In genomic region chr6:118977443-118978271, GRCm38 (mm10) we compare ENCODE assay signal across 11 mouse cellular contexts.
DNase-seq lines count a peak whose midpoint lies in the region; ATAC-seq and TF ChIP-seq lines count a peak whose summit lies in the region.
"Had no signal": no experiment of that assay in that cellular context is flagged by ENCODE, and none has a peak within 500 bp of the region (broad histone marks: within the 10 kb centered on the region; RNA-seq: fewer than 3 reads in every experiment).

No protein-coding gene starts in this region.

- ATAC-seq in hindbrain, embryonic 14.5 days (ENCODE audit: low FRiP score) = peak; percentile 86

- H3K4me2 ChIP-seq in hindbrain, embryonic 14.5 days (replicated peaks) = peak overlapping the region; percentile 33

- intact Hi-C loops in heart, adult 2 months (cut with DNase I) = no loop called here

- H3K4me1 ChIP-seq in hindbrain, embryonic 14.5 days (replicated peaks; ENCODE audit: control insufficient read depth, insufficient read depth, low read length) = peaks cover 25% of the 10 kb centered on the region
- H3K4me1 ChIP-seq in limb, embryonic 10.5 days = peaks cover 47% of the 10 kb centered on the region
- peaks cover 6% of the 10 kb centered on the region; the same call in 1 of the 2 replicates for H3K4me1 ChIP-seq in heart, adult 2 months (ENCODE audit: control insufficient read depth, insufficient read depth, low read length)

- no peaks in the 10 kb centered on the region for H3K36me3 ChIP-seq in hindbrain, embryonic 14.5 days (replicated peaks; ENCODE audit: control insufficient read depth, insufficient read depth)
- H3K36me3 ChIP-seq in limb, embryonic 10.5 days = no peaks in the 10 kb centered on the region
- no peaks in the 10 kb centered on the region for H3K36me3 ChIP-seq in heart, adult 2 months (ENCODE audit: control insufficient read depth, insufficient read depth, low read length)

- 12% methylated on average over 10 of the region's 10 CpGs for WGBS in hindbrain, embryonic 14.5 days
- WGBS in limb, embryonic 10.5 days = 64% methylated on average over 10 of the region's 10 CpGs
- 55% methylated on average over 10 of the region's 10 CpGs for WGBS in heart, adult 2 months

- H3K27me3 ChIP-seq in hindbrain, embryonic 14.5 days (ENCODE audit: control insufficient read depth, insufficient read depth, low read length) = no peaks in the 10 kb centered on the region
- no peaks in the 10 kb centered on the region for H3K27me3 ChIP-seq in limb, embryonic 10.5 days (ENCODE audit: low read depth, poor library complexity, severe bottlenecking)
- H3K27me3 ChIP-seq in heart, adult 2 months (ENCODE audit: control insufficient read depth, insufficient read depth, low read length) = no peaks in the 10 kb centered on the region

- H3K9me3 ChIP-seq in hindbrain, embryonic 14.5 days (ENCODE audit: control insufficient read depth, low read length) = no peaks in the 10 kb centered on the region
- no peaks in the 10 kb centered on the region for H3K9me3 ChIP-seq in limb, embryonic 10.5 days (replicated peaks)

- peak; percentile 70 for DNase-seq in right cerebral cortex, adult 18-20 months
- DNase-seq in right cerebral cortex, postnatal 14 days = no peak
- DNase-seq in hindbrain, embryonic 14.5 days (ENCODE audit: low spot score) = peak; percentile 57
- no peak for DNase-seq in limb, embryonic 10.5 days (ENCODE audit: low spot score)
- peak; percentile 89 for DNase-seq in telencephalon, adult 2 months (ENCODE audit: low read depth, low spot score)
- no peak for DNase-seq in kidney, adult 9 months
- DNase-seq in MN1 (ENCODE audit: low spot score) = no peak
- no peak for DNase-seq in heart, adult 2 months
- DNase-seq: gastrocnemius, postnatal 36 days; kidney, postnatal 4 days; thymus, postnatal 14 days had no signal

- no peak overlapping the region; the same call in 1 of the 2 replicates for H3K9ac ChIP-seq in hindbrain, embryonic 14.5 days
- H3K9ac ChIP-seq in heart, adult 2 months (ENCODE audit: low read depth, low read length) = no peak overlapping the region

- TF ChIP-seq EP300 in heart, adult 2 months (IDR thresholded peaks at IDR 0.05; ENCODE audit: insufficient read depth, low read depth, low read length) = no peak

- no peak overlapping the region for H3K4me3 ChIP-seq in hindbrain, embryonic 14.5 days (replicated peaks; ENCODE audit: low read length)
- H3K4me3 ChIP-seq in limb, embryonic 10.5 days = no peak overlapping the region
- no peak overlapping the region for H3K4me3 ChIP-seq in heart, adult 2 months

- no peak for TF ChIP-seq CTCF in heart, adult 2 months (IDR thresholded peaks at IDR 0.05)

- peak overlapping the region; percentile 81 for H3K27ac ChIP-seq in hindbrain, embryonic 14.5 days
- peak overlapping the region; percentile 32; the same call in 1 of the 2 replicates for H3K27ac ChIP-seq in limb, embryonic 10.5 days
- H3K27ac ChIP-seq in heart, adult 2 months = no peak overlapping the region

- peaks cover 1% of the 10 kb centered on the region; the same call in 1 of the 2 replicates for H3K79me2 ChIP-seq in heart, adult 2 months (replicated peaks; ENCODE audit: control insufficient read depth, insufficient read depth, low read length)

- TF ChIP-seq POLR2A in heart, adult 2 months (IDR thresholded peaks at IDR 0.05; ENCODE audit: insufficient read depth, low read depth, low read length) = no peak

Comparison
In these comparisons a context has a peak if more than half of its experiments do, and no peak if none do; other contexts are left out.
1. DNase-seq: peak in right cerebral cortex, adult 18-20 months (single experiment), hindbrain, embryonic 14.5 days (single experiment) and telencephalon, adult 2 months (single experiment); none in right cerebral cortex, postnatal 14 days (single experiment), limb, embryonic 10.5 days (single experiment), kidney, adult 9 months (single experiment), MN1 (single experiment) and heart, adult 2 months (0 of 2).